Mouse (Mus musculus) myocyte (in vitro differentiated cells): ENCODE measurements at regions not wholly inside any gene's neighbourhood (a gene's known extent, or its start where the extent isn't known, plus 50 kb on each side); places are given as distances from the start of the nearest gene placed in this dataset.

Source experiments
- H3K27me3 ChIP-seq: one replicate; pipeline ENCODE4 v1.6.1; 2011; ENCODE audit not compliant: control insufficient read depth, insufficient read depth, insufficient read length
- H3K36me3 ChIP-seq: one replicate; pipeline ENCODE4 v1.6.1; 2011; ENCODE audit not compliant: control insufficient read depth, insufficient read depth
- H3K4me2 ChIP-seq: one replicate; pipeline ENCODE4 v1.6.1; 2011; ENCODE audit warnings: low read depth, control low read depth
- H3K4me3 ChIP-seq: one replicate; pipeline ENCODE4 v1.5.1; 2011; ENCODE audit warnings: mild to moderate bottlenecking, control low read depth, moderate library complexity
- H3K79me2 ChIP-seq: one replicate; pipeline ENCODE4 v1.6.1; 2011; ENCODE audit not compliant: control insufficient read depth, insufficient read depth
- H3ac ChIP-seq: one replicate; pipeline ENCODE4 v1.6.1; 2011; ENCODE audit not compliant: control insufficient read depth, insufficient read length
- CEBPB ChIP-seq: IDR thresholded peaks from 2 replicates; pipeline ENCODE4 v1.6.1; 2011; ENCODE audit warnings: mild to moderate bottlenecking, moderate library complexity; ENCODE audit not compliant: poor library complexity, insufficient read depth, severe bottlenecking
- E2F4 ChIP-seq: IDR thresholded peaks from one replicate; pipeline ENCODE4 v1.6.1; 2011; ENCODE audit warnings: mild to moderate bottlenecking, control low read depth, moderate library complexity; ENCODE audit not compliant: insufficient read depth
- MAX ChIP-seq: IDR thresholded peaks from one replicate; pipeline ENCODE4 v1.6.1; 2011; ENCODE audit warnings: low read depth, mild to moderate bottlenecking, control low read depth
- MYOD1 ChIP-seq, 3 experiments: IDR thresholded peaks; one replicate each; pipeline ENCODE4 v1.6.1; 2011; ENCODE audit warnings: control low read depth in 2 of 3, low read depth in 2 of 3, mild to moderate bottlenecking in 2 of 3, moderate library complexity in 1 of 3; ENCODE audit not compliant: insufficient read length in 2 of 3, control insufficient read depth in 1 of 3
- MYOG ChIP-seq, 3 experiments: IDR thresholded peaks; one replicate each; pipeline ENCODE4 v1.6.1; 2011; ENCODE audit warnings: control low read depth in 2 of 3, low read depth in 2 of 3, mild to moderate bottlenecking in 2 of 3; ENCODE audit not compliant: insufficient read length in 2 of 3, control insufficient read depth in 1 of 3, insufficient read depth in 1 of 3
- POLR2A ChIP-seq: IDR thresholded peaks from one replicate; pipeline ENCODE4 v1.6.1; 2011; ENCODE audit warnings: low read depth, mild to moderate bottlenecking, control low read depth, moderate library complexity; ENCODE audit not compliant: insufficient read length
- POLR2AphosphoS2 ChIP-seq: IDR thresholded peaks from one replicate; pipeline ENCODE4 v1.6.1; 2011; ENCODE audit warnings: low read depth, control low read depth; ENCODE audit not compliant: insufficient read length
- REST ChIP-seq: IDR thresholded peaks from one replicate; pipeline ENCODE4 v1.6.1; 2011; ENCODE audit warnings: mild to moderate bottlenecking, control low read depth, moderate library complexity; ENCODE audit not compliant: insufficient read depth, insufficient read length
- SRF ChIP-seq: IDR thresholded peaks from one replicate; pipeline ENCODE4 v1.6.1; 2011; ENCODE audit warnings: low read depth; ENCODE audit not compliant: control insufficient read depth, insufficient read length
- TCF12 ChIP-seq: IDR thresholded peaks from one replicate; pipeline ENCODE4 v1.6.1; 2011; ENCODE audit warnings: mild to moderate bottlenecking, control low read depth; ENCODE audit not compliant: poor library complexity, insufficient read depth, severe bottlenecking
- TCF3 ChIP-seq: IDR thresholded peaks from one replicate; pipeline ENCODE4 v1.6.1; 2011; ENCODE audit warnings: low read depth, control low read depth; ENCODE audit not compliant: insufficient read length
- USF1 ChIP-seq: IDR thresholded peaks from one replicate; pipeline ENCODE4 v1.6.1; 2011; ENCODE audit warnings: low read depth, mild to moderate bottlenecking, control low read depth, moderate library complexity

DNA sequence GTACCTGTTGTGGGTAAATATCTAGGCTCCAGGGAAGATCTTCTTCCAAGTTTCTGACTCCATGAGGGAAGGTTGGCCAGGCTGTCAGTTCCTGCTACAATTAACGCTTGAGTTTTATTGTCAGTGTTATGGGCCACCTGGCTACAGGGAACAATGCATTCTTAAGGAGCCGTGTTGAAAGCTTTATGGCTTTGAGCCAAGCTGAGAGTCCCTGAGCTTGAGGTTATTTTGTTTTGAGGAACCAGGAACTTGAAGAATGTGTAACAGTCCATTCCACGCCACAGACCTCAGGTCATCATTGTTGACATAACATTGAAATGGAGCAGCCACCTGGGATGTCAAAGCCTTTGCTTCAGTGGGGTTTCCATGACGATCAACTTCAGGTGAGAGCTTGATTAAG lies 71.6 kb upstream of the Lhx8 start:
- Histone ChIP-seq H3K27me3 (no peaks in the 10 kb centered on the region), H3ac (no peak overlapping the region), H3K4me2 (no peak overlapping the region), H3K36me3 (no peaks in the 10 kb centered on the region), H3K4me3 (no peak overlapping the region), H3K79me2 (no peaks in the 10 kb centered on the region)
- no peak for TF ChIP-seq E2F4

GRCm38 (mm10) chr3:154393626-154394025 lies 63.2 kb upstream of the Lhx8 start:
- Histone ChIP-seq H3K79me2 (no peaks in the 10 kb centered on the region), H3K27me3 (no peaks in the 10 kb centered on the region), H3ac (no peak overlapping the region), H3K36me3 (no peaks in the 10 kb centered on the region), H3K4me2 (no peak overlapping the region), H3K4me3 (no peak overlapping the region)
- TF ChIP-seq MYOG (IDR thresholded peaks at IDR 0.05; ENCODE audit: control insufficient read depth in 1 of 3, insufficient read depth in 1 of 3, insufficient read length in 2 of 3, low read depth in 2 of 3) (no peak), TCF3 (no peak), REST (no peak), POLR2A (no peak), E2F4 (no peak), MYOD1 (IDR thresholded peaks at IDR 0.05; ENCODE audit: control insufficient read depth in 1 of 3, insufficient read length in 2 of 3, low read depth in 2 of 3) (no peak), CEBPB (no peak), USF1 (no peak), SRF (no peak), POLR2AphosphoS2 (no peak), MAX (no peak), TCF12 (no peak)

DNA sequence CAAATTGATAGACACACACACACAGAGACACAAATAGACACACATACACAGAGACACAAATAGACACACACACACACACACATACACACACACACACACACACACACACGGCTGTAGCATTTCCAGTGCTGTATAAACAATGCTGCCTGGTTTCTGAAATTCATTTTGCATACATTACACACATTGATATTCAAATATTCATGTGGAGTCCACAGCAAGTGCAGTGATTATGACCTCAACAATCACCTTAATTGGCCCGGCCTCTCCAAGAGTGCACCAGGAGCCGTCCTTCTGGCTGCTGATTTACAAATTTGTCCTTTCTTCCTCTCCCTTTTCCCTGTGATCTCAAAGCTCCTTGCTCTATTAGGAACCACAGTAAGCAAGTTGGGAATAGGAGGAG lies 61.2 kb upstream of the Lhx8 start:
- H3K79me2 ChIP-seq = no peaks in the 10 kb centered on the region
- no peak overlapping the region for H3ac ChIP-seq
- TF ChIP-seq POLR2A (no peak), REST (no peak), MYOG (IDR thresholded peaks at IDR 0.05; ENCODE audit: control insufficient read depth in 1 of 3, insufficient read depth in 1 of 3, insufficient read length in 2 of 3, low read depth in 2 of 3) (no peak), SRF (no peak), POLR2AphosphoS2 (no peak), USF1 (no peak), MAX (no peak), E2F4 (no peak), MYOD1 (IDR thresholded peaks at IDR 0.05; ENCODE audit: control insufficient read depth in 1 of 3, insufficient read length in 2 of 3, low read depth in 2 of 3) (no peak), CEBPB (no peak), TCF12 (no peak), TCF3 (no peak)
- H3K4me2 ChIP-seq = no peak overlapping the region
- no peaks in the 10 kb centered on the region for H3K27me3 ChIP-seq
- no peaks in the 10 kb centered on the region for H3K36me3 ChIP-seq
- no peak overlapping the region for H3K4me3 ChIP-seq

DNA sequence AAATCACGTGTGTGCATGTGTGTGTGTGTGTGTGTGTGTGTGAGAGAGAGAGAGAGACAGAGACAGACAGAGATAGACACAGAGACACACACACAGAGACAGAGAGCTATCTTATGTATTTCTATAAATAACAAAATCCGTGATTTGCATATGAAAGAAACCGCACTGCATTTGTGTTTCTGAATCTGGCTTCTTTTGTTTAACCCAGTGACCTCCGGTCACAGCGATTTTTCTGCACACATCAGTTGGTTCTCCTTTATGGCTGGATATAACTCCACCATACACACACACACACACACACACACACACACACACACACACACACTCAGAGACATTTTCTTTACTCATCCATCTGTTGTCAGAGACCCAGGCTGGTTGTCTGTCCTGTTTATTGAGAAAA lies 58.2 kb upstream of the Lhx8 start:
- H3K4me3 ChIP-seq = no peak overlapping the region
- H3K4me2 ChIP-seq = no peak overlapping the region
- H3K79me2 ChIP-seq = no peaks in the 10 kb centered on the region
- no peak for TF ChIP-seq SRF
- no peak for TF ChIP-seq POLR2AphosphoS2
- no peak for TF ChIP-seq USF1
- no peak for TF ChIP-seq CEBPB
- TF ChIP-seq MAX = no peak
- TF ChIP-seq MYOD1 (IDR thresholded peaks at IDR 0.05; ENCODE audit: control insufficient read depth in 1 of 3, insufficient read length in 2 of 3, low read depth in 2 of 3) = no peak
- no peak for TF ChIP-seq E2F4
- TF ChIP-seq MYOG (IDR thresholded peaks at IDR 0.05; ENCODE audit: control insufficient read depth in 1 of 3, insufficient read depth in 1 of 3, insufficient read length in 2 of 3, low read depth in 2 of 3) = no peak
- TF ChIP-seq TCF3 = no peak
- no peak for TF ChIP-seq TCF12
- no peak for TF ChIP-seq POLR2A
- TF ChIP-seq REST = no peak
- H3ac ChIP-seq = no peak overlapping the region
- H3K36me3 ChIP-seq = no peaks in the 10 kb centered on the region
- H3K27me3 ChIP-seq = no peaks in the 10 kb centered on the region

DNA sequence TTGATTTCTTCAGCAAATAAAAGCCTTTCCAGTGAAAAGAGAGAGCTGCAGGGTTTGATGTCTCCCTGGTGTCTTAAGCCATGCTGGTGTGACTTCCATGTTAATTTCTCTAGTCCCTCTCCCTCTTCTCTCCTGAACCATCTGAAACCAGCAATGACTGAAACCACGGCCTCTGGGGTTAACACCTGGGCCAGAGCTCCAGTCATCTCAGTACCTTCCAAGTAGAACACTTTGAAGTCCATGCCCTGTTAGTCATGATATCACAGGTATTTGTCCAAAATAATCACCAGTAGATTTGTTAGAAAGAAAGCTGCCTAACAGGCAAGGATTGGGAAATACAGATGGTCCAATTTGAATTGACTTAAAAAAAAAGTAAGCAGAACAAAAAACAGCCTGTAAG lies 56.8 kb upstream of the Lhx8 start:
- no peaks in the 10 kb centered on the region for H3K27me3 ChIP-seq
- no peak overlapping the region for H3K4me2 ChIP-seq
- no peaks in the 10 kb centered on the region for H3K79me2 ChIP-seq
- TF ChIP-seq USF1 (no peak), REST (no peak), POLR2A (no peak), MYOG (IDR thresholded peaks at IDR 0.05; ENCODE audit: control insufficient read depth in 1 of 3, insufficient read depth in 1 of 3, insufficient read length in 2 of 3, low read depth in 2 of 3) (no peak), E2F4 (no peak), TCF3 (no peak)
- no peaks in the 10 kb centered on the region for H3K36me3 ChIP-seq
- H3ac ChIP-seq = no peak overlapping the region
- no peak overlapping the region for H3K4me3 ChIP-seq
